Mouse (Mus musculus) midbrain, postnatal 0 days (tissue): ENCODE results near the gene Plch1. TPM values are rescaled to one million over a fixed set of nuclear protein-coding genes. Genes with fewer than 3 reads are reported as not detected.
A peak's percentile ranks its signal among the peaks of the same experiment; 100 is the strongest.

ENCODE experiments used
- ATAC-seq: fragments of 200-750 bp; cut with Nextera tagmentation; 2 replicates; pipeline ENCODE4 v1.8.0; 2017; ENCODE audit warnings: moderate number of reproducible peaks, mild to moderate bottlenecking, moderate TSS enrichment, moderate library complexity; ENCODE audit not compliant: low FRiP score
- DNase-seq: peaks from one replicate; pipeline ENCODE4 v3.0.0-alpha.2; 2015; ENCODE audit warnings: low spot score
- H3K27ac ChIP-seq: fragments of 300-500 bp; sonication (generic); 2 replicates; pipeline ENCODE4 v1.5.1; 2014; ENCODE audit warnings: low read depth, mild to moderate bottlenecking, low read length, mixed read lengths
- H3K27me3 ChIP-seq: fragments of 300-500 bp; sonication (generic); 2 replicates; pipeline ENCODE4 v1.6.1; 2014; ENCODE audit warnings: low read length, control low read depth, mixed read lengths; ENCODE audit not compliant: insufficient read depth
- H3K36me3 ChIP-seq: fragments of 300-500 bp; sonication (generic); 2 replicates; pipeline ENCODE4 v1.6.1; 2014; ENCODE audit warnings: low read length, control low read depth, mixed read lengths; ENCODE audit not compliant: insufficient read depth
- H3K4me1 ChIP-seq: fragments of 300-500 bp; sonication (generic); 2 replicates; pipeline ENCODE4 v1.6.1; 2014; ENCODE audit warnings: mild to moderate bottlenecking, control low read depth, antibody characterized with exemption, low read length, mixed read lengths; ENCODE audit not compliant: insufficient read depth
- H3K4me2 ChIP-seq: fragments of 300-500 bp; sonication (generic); 2 replicates; pipeline ENCODE4 v1.6.1; 2014; ENCODE audit warnings: low read depth, mild to moderate bottlenecking, low read length, mixed read lengths; ENCODE audit not compliant: poor library complexity, severe bottlenecking
- H3K4me3 ChIP-seq: fragments of 300-500 bp; sonication (generic); 2 replicates; pipeline ENCODE4 v1.5.1; 2014; ENCODE audit warnings: low read depth, mild to moderate bottlenecking, low read length, moderate library complexity
- H3K9ac ChIP-seq: fragments of 300-500 bp; sonication (generic); replicated peaks from 2 replicates; pipeline ENCODE4 v1.6.1; 2014; ENCODE audit warnings: mild to moderate bottlenecking, low read length, moderate library complexity, mixed read lengths; ENCODE audit not compliant: poor library complexity, severe bottlenecking
- H3K9me3 ChIP-seq: fragments of 300-500 bp; sonication (generic); 2 replicates; pipeline ENCODE4 v1.6.1; 2016; ENCODE audit warnings: low read length, control low read depth
- CTCF ChIP-seq: IDR thresholded peaks from 2 replicates; pipeline ENCODE4 v1.5.1; 2016; ENCODE audit warnings: antibody characterized with exemption, mild to moderate bottlenecking
- WGBS: fragments of 180-500 bp; shearing (Covaris S2); extraction: QIAGEN DNeasy Blood & Tissue Kit; methylation state at CpG from one replicate; pipeline ENCODE4 v1.1.7; 2014; 5-methylcytosine and 5-hydroxymethylcytosine counted together
- polyA plus RNA-seq: library from polyadenylated mRNA; unstranded; fragments of >200 nt; fragmentation: Nextera tagmentation; extraction: Ambion mirVana; gene quantifications from 2 replicates; pipeline ENCODE4 v1.2.1, GENCODE M21; 2015
- total RNA-seq: library from RNA; depleted of rRNA; stranded (reverse); fragments of >200 nt; gene quantifications from 2 replicates; pipeline ENCODE4 v1.2.3, GENCODE M21; 2014; rRNA removed

The Plch1 gene
- total RNA-seq (19.2 and 23.5 TPM in 2 replicates), polyA plus RNA-seq (5.4 and 5.6 TPM in 2 replicates)

DNA sequence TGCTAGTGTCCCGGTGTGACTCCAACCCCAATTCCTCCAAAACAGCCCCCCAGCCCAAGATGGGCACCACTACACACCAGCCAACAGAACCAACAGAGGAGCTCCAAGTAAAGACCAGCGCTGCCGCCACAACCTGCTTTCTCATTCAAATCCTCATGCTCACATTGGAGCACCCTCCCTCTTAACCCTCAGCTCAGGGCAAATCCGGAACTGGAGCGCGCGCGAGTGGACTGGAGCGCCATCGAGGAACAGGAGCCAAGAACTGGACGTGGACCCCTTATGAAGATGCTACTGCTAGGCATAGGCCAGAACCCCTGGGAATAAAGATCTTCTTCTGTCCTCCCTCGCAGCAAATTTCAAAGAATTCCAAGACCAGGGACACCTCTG lies at the start of gene Plch1:
Gene Plch1 (minus strand): TSS at position 164 of the 387 bp plus-strand sequence.
- peak within 1 kb of the TSS; percentile 62 for H3K9ac ChIP-seq
- peak; percentile 88 for ATAC-seq
- peak within 1 kb of the TSS; percentile 70; the same call in 1 of the 2 replicates for H3K27ac ChIP-seq
- WGBS = under 1% methylated on average over 12 of the region's 12 CpGs
- peak within 1 kb of the TSS; percentile 73 for H3K4me3 ChIP-seq
- H3K27me3 ChIP-seq = no peaks in the 10 kb centered on the region
- H3K4me1 ChIP-seq = peaks cover 3% of the 10 kb centered on the region; the same call in 1 of the 2 replicates
- H3K9me3 ChIP-seq = no peaks in the 10 kb centered on the region
- TF ChIP-seq CTCF = no peak
- H3K4me2 ChIP-seq = peak within 1 kb of the TSS; percentile 94
- DNase-seq = peak; percentile 83
- H3K36me3 ChIP-seq = no peaks in the 10 kb centered on the region

DNA sequence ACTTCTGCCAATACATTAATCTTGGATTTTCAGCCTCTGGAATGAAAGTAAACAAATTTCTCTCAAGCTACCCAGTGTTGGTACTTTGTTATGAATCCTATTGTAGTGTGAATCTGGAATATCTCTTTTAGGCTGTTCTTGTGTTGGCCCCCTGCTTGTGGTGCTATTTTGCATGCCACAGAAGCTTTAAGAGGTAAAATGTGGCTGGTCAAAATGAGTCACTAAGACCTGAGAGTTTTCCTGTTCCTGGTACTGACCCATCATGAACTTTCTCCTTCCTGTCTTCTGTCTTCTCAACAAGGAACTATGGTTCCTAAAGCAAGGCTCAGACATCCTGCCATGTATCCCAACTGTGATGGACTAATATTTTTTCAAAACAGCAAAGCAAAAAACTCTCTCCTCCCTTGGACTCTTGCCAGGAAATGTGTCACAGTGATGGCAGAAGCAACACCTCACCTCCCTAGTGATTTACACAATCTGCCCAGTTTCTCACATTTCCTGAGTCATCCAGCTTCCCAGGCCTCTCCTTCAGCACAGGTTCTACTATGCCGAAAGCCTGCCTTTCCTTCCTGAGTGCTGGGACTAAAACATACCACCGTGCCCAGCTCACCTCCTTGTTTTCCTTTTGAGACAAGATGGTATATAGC lies 42.1 kb upstream of the Plch1 start:
- Histone ChIP-seq H3K9me3 (no peaks in the 10 kb centered on the region), H3K4me1 (no peaks in the 10 kb centered on the region), H3K4me3 (no peak overlapping the region), H3K36me3 (0 out of 2 replicates have a peak, but pooled peaks cover 14% of the 10 kb centered on the region), H3K27ac (no peak overlapping the region), H3K4me2 (no peak overlapping the region), H3K9ac (no peak overlapping the region), H3K27me3 (no peaks in the 10 kb centered on the region)
- DNase-seq (peak; percentile 36), ATAC-seq (no peak)
- WGBS = 95% methylated on average over 2 of the region's 2 CpGs
- TF ChIP-seq CTCF = no peak

DNA sequence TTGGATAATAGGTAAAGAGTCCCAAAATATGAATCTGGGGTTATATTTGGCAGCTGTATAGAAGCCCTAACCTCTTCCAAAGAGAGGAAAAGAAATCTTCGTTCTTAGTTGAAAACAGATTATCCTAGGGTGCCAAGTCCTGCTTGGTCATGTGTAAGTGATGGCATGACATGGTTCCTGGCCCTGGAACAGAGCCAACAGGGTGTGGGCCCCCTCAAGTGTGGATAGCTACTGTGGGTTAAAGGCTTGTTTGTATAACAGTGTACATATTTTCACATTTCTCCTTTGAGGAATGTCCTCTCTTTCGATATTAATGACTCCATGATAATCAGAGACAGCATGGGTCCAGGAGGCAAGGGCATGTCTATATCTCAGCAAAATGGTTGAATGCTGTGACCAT lies 39.7 kb upstream of the Plch1 start:
- no peaks in the 10 kb centered on the region for H3K9me3 ChIP-seq
- no peak for TF ChIP-seq CTCF
- 84% methylated on average over 2 of the region's 2 CpGs for WGBS
- 0 out of 2 replicates have a peak, but pooled peaks cover 4% of the 10 kb centered on the region for H3K36me3 ChIP-seq
- no peak overlapping the region for H3K4me3 ChIP-seq
- no peak overlapping the region for H3K9ac ChIP-seq
- H3K27ac ChIP-seq = no peak overlapping the region
- ATAC-seq = no peak
- H3K4me2 ChIP-seq = no peak overlapping the region
- no peaks in the 10 kb centered on the region for H3K27me3 ChIP-seq
- no peak for DNase-seq
- H3K4me1 ChIP-seq = no peaks in the 10 kb centered on the region

DNA sequence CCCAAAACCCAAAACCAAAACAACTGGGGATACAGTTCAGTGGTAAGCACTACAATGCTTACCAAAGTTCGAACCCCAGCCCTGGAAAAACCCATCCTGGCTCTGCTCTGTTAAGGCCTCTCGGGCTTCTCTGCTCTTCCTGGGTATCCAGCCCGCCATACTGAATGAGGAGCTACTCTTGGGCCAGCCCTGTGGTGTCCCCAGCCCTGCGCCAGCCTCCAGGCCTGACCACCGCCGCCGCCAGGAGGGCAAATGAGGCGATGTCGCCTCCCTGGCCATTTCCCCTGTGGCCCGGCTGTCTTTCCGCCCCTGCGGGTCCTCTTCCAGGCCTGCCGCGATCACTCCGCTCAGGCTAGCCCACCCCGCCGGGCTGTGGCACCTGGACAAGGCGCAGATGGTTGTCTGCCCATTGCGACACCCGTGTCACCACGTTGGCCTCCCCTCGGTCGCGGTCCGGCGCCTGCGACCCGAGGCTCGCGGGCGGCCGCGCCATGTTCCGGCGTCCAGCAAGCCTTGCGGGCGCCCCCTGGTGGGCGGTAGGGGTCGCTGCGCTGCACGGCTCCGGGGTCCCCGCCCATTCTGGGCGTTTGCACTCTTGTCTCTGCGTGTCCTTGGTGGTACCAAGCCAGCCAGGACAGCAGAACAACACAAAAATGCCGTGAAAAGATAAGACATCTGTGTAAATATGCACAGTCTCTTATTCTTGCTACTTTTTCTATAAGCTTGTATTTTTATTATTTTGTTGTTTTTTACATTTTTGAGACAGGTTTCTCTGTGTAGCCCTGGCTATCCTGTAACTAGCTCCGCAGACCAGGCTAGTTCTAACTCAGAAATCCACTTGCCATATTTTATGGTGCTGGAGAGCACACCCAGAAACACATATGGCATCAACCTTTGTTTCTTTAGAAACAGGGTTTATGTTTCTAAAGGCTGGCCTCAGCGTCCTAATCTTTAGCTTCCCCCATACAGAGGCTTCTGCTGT lies 29.9 kb upstream of the Plch1 start, which contains the start of gene E130311K13Rik:
Gene E130311K13Rik (minus strand): TSS at position 595 of the 982 bp plus-strand sequence.
- H3K4me3 ChIP-seq = peak within 1 kb of the TSS; percentile 73
- H3K4me2 ChIP-seq = peak within 1 kb of the TSS; percentile 83
- H3K9me3 ChIP-seq = no peaks in the 10 kb centered on the region
- no peaks in the 10 kb centered on the region for H3K27me3 ChIP-seq
- peak within 1 kb of the TSS; percentile 65 for H3K27ac ChIP-seq
- peak; percentile 89 for TF ChIP-seq CTCF
- H3K9ac ChIP-seq = peak within 1 kb of the TSS; percentile 91
- H3K36me3 ChIP-seq = no peaks in the 10 kb centered on the region
- DNase-seq (peak; percentile 89), ATAC-seq (peak; percentile 96)
- WGBS = 5% methylated on average over 45 of the region's 48 CpGs
- no peaks in the 10 kb centered on the region for H3K4me1 ChIP-seq

DNA sequence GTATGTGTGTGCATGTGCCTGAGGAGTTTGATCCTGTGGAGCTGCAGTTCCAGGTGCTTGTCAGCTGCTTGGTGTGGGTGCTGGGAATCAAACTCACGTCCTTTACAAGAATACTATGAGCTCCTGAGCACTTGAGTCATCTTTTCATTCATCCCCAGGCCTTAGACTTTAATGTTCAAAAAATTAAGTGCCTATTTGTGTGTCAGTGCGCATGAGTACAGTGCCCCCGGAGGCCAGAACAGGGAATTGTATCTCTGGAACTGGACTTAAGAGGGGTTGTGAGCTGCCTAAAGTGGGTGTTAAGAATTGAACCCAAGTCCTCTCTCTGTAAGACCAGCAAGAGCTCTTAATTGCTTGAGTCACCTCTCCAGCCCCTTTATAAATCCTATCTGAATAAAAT lies 20.4 kb upstream of the Plch1 start:
- peak; percentile 62 for TF ChIP-seq CTCF
- Histone ChIP-seq H3K4me3 (no peak overlapping the region), H3K4me1 (no peaks in the 10 kb centered on the region), H3K27me3 (no peaks in the 10 kb centered on the region), H3K27ac (no peak overlapping the region), H3K9ac (no peak overlapping the region), H3K9me3 (no peaks in the 10 kb centered on the region), H3K4me2 (no peak overlapping the region), H3K36me3 (no peaks in the 10 kb centered on the region)
- WGBS = 67% methylated on average over 3 of the region's 3 CpGs
- DNase-seq = no peak
- ATAC-seq = no peak
